Mouse (Mus musculus) stomach, embryonic 15.5 days (tissue): ENCODE data around the gene Tekt4. TPM values are rescaled to one million over a fixed set of nuclear protein-coding genes. Genes with fewer than 3 reads are reported as not detected.

ENCODE experiments used
- ATAC-seq: fragments of 200-750 bp; cut with Nextera tagmentation; 2 replicates; pipeline ENCODE4 v1.8.0; 2017; ENCODE audit warnings: low read depth, moderate number of reproducible peaks, moderate TSS enrichment; ENCODE audit not compliant: insufficient read depth, low FRiP score
- H3K27ac ChIP-seq: fragments of 300-500 bp; sonication (generic); 2 replicates; pipeline ENCODE4 v1.5.1; 2015; ENCODE audit warnings: mild to moderate bottlenecking, inconsistent platforms
- H3K27me3 ChIP-seq: fragments of 300-500 bp; sonication (generic); replicated peaks from 2 replicates; pipeline ENCODE4 v1.6.1; 2015; ENCODE audit warnings: inconsistent platforms
- H3K36me3 ChIP-seq: fragments of 300-500 bp; sonication (generic); 2 replicates; pipeline ENCODE4 v1.6.1; 2015; ENCODE audit warnings: inconsistent platforms
- H3K4me1 ChIP-seq: fragments of 300-500 bp; sonication (generic); 2 replicates; pipeline ENCODE4 v1.6.1; 2015; ENCODE audit warnings: inconsistent platforms
- H3K4me2 ChIP-seq: fragments of 300-500 bp; sonication (generic); 2 replicates; pipeline ENCODE4 v1.6.1; 2015; ENCODE audit warnings: mild to moderate bottlenecking, inconsistent platforms
- H3K4me3 ChIP-seq: fragments of 300-500 bp; sonication (generic); replicated peaks from 2 replicates; pipeline ENCODE4 v1.5.1; 2015; ENCODE audit warnings: inconsistent platforms
- H3K9ac ChIP-seq: fragments of 300-500 bp; sonication (generic); 2 replicates; pipeline ENCODE4 v1.6.1; 2015; ENCODE audit warnings: inconsistent platforms
- H3K9me3 ChIP-seq: fragments of 300-500 bp; sonication (generic); 2 replicates; pipeline ENCODE4 v1.6.1; 2016; ENCODE audit warnings: inconsistent platforms
- WGBS: fragments of 180-500 bp; shearing (Covaris S2); methylation state at CpG from one replicate; pipeline ENCODE4 v1.1.7; 2015; 5-methylcytosine and 5-hydroxymethylcytosine counted together
- polyA plus RNA-seq: library from polyadenylated mRNA; unstranded; fragments of >200 nt; fragmentation: Nextera tagmentation; extraction: Ambion mirVana; gene quantifications from 2 replicates; pipeline ENCODE4 v1.2.1, GENCODE M21; 2015

Gene Tekt4
- polyA plus RNA-seq, result 0.12 and 0.31 TPM in 2 replicates

GRCm38 (mm10) chr17:25454272-25454671 is at the start of gene Tekt4:
Tekt4 (plus strand) TSS chr17:25454615.
- H3K36me3 ChIP-seq, result no peaks in the 10 kb centered on the region
- no peaks in the 10 kb centered on the region for H3K9me3 ChIP-seq
- no peaks in the 10 kb centered on the region for H3K27me3 ChIP-seq
- 37% methylated on average over 2 of the region's 2 CpGs for WGBS
- H3K4me2 ChIP-seq, result no peak within 1 kb of the TSS
- H3K9ac ChIP-seq, result no peak within 1 kb of the TSS
- no peak for ATAC-seq
- H3K4me3 ChIP-seq, result no peak within 1 kb of the TSS
- no peaks in the 10 kb centered on the region for H3K4me1 ChIP-seq
- no peak within 1 kb of the TSS for H3K27ac ChIP-seq

- H3K27me3 ChIP-seq, result no peaks in the 10 kb centered on the region
- H3K27ac ChIP-seq, result peak overlapping the region; percentile 80
- H3K9me3 ChIP-seq, result no peaks in the 10 kb centered on the region
- peak overlapping the region; percentile 1; the same call in 1 of the 2 replicates for H3K4me2 ChIP-seq
- peak; percentile 86 for ATAC-seq
- H3K9ac ChIP-seq, result no peak overlapping the region
- no peak overlapping the region for H3K4me3 ChIP-seq
- no peaks in the 10 kb centered on the region for H3K36me3 ChIP-seq
- WGBS, result 14% methylated on average over 9 of the region's 10 CpGs
- peaks cover 41% of the 10 kb centered on the region for H3K4me1 ChIP-seq
Observed at GRCm38 (mm10) chr17:25405224-25405895, 49.1 kb upstream of the Tekt4 start.

- H3K4me3 ChIP-seq, result no peak overlapping the region
- H3K36me3 ChIP-seq, result no peaks in the 10 kb centered on the region
- 33% methylated on average over 6 of the region's 6 CpGs for WGBS
- H3K4me2 ChIP-seq, result no peak overlapping the region
- H3K9me3 ChIP-seq, result no peaks in the 10 kb centered on the region
- H3K9ac ChIP-seq, result no peak overlapping the region
- H3K27ac ChIP-seq, result peak overlapping the region; percentile 80
- no peaks in the 10 kb centered on the region for H3K27me3 ChIP-seq
- ATAC-seq, result no peak
- peaks cover 42% of the 10 kb centered on the region for H3K4me1 ChIP-seq
Observed at GRCm38 (mm10) chr17:25406011-25406441, 48.4 kb upstream of the Tekt4 start.

GRCm38 (mm10) chr17:25407352-25407751 is 47.1 kb upstream of the Tekt4 start:
- H3K9ac ChIP-seq, result no peak overlapping the region
- ATAC-seq, result no peak
- no peaks in the 10 kb centered on the region for H3K36me3 ChIP-seq
- no peak overlapping the region for H3K4me3 ChIP-seq
- no peaks in the 10 kb centered on the region for H3K9me3 ChIP-seq
- WGBS, result 56% methylated on average over 4 of the region's 4 CpGs
- peaks cover 47% of the 10 kb centered on the region for H3K4me1 ChIP-seq
- H3K27me3 ChIP-seq, result no peaks in the 10 kb centered on the region
- H3K27ac ChIP-seq, result 0 out of 2 replicates have a peak overlapping the region, but pooled peaks have one; percentile 80
- no peak overlapping the region for H3K4me2 ChIP-seq

GRCm38 (mm10) chr17:25408302-25408999 is 46.0 kb upstream of the Tekt4 start:
- Histone ChIP-seq H3K36me3 (no peaks in the 10 kb centered on the region), H3K4me2 (no peak overlapping the region), H3K9me3 (no peaks in the 10 kb centered on the region), H3K27ac (no peak overlapping the region), H3K4me1 (peaks cover 47% of the 10 kb centered on the region), H3K27me3 (no peaks in the 10 kb centered on the region), H3K9ac (no peak overlapping the region), H3K4me3 (no peak overlapping the region)
- WGBS, result 82% methylated on average over 7 of the region's 7 CpGs
- no peak for ATAC-seq

GRCm38 (mm10) chr17:25409621-25410020 is 44.8 kb upstream of the Tekt4 start:
- ATAC-seq, result no peak

GRCm38 (mm10) chr17:25410180-25410579 is 44.2 kb upstream of the Tekt4 start:
- Histone ChIP-seq H3K9me3 (no peaks in the 10 kb centered on the region), H3K9ac (no peak overlapping the region), H3K27me3 (no peaks in the 10 kb centered on the region), H3K36me3 (no peaks in the 10 kb centered on the region), H3K4me3 (no peak overlapping the region), H3K4me2 (no peak overlapping the region), H3K4me1 (peaks cover 51% of the 10 kb centered on the region), H3K27ac (no peak overlapping the region)
- 64% methylated on average over 6 of the region's 6 CpGs for WGBS
- ATAC-seq, result no peak

More at GRCm38 (mm10) chr17:25409621-25410020, 44.8 kb upstream of the Tekt4 start:
- 68% methylated on average over 7 of the region's 7 CpGs for WGBS
- Histone ChIP-seq H3K9ac (no peak overlapping the region), H3K4me2 (no peak overlapping the region), H3K9me3 (no peaks in the 10 kb centered on the region), H3K4me1 (peaks cover 51% of the 10 kb centered on the region), H3K27me3 (no peaks in the 10 kb centered on the region), H3K27ac (no peak overlapping the region), H3K36me3 (no peaks in the 10 kb centered on the region), H3K4me3 (no peak overlapping the region)

GRCm38 (mm10) chr17:25410786-25411185 is 43.6 kb upstream of the Tekt4 start:
- 41% methylated on average over 7 of the region's 7 CpGs for WGBS
- Histone ChIP-seq H3K36me3 (no peaks in the 10 kb centered on the region), H3K4me3 (no peak overlapping the region), H3K27ac (no peak overlapping the region; the same call in 1 of the 2 replicates), H3K9ac (no peak overlapping the region), H3K9me3 (no peaks in the 10 kb centered on the region), H3K4me1 (peaks cover 51% of the 10 kb centered on the region), H3K27me3 (no peaks in the 10 kb centered on the region), H3K4me2 (no peak overlapping the region)
- no peak for ATAC-seq

GRCm38 (mm10) chr17:25411251-25411650 is 43.2 kb upstream of the Tekt4 start:
- H3K27me3 ChIP-seq, result no peaks in the 10 kb centered on the region
- H3K36me3 ChIP-seq, result no peaks in the 10 kb centered on the region
- no peak overlapping the region for H3K9ac ChIP-seq
- peaks cover 51% of the 10 kb centered on the region for H3K4me1 ChIP-seq
- 55% methylated on average over 4 of the region's 4 CpGs for WGBS
- no peak for ATAC-seq
- H3K27ac ChIP-seq, result no peak overlapping the region
- H3K4me3 ChIP-seq, result no peak overlapping the region
- H3K9me3 ChIP-seq, result no peaks in the 10 kb centered on the region
- H3K4me2 ChIP-seq, result no peak overlapping the region

- Histone ChIP-seq H3K9ac (no peak overlapping the region), H3K27me3 (no peaks in the 10 kb centered on the region), H3K4me3 (no peak overlapping the region), H3K4me2 (no peak overlapping the region), H3K9me3 (no peaks in the 10 kb centered on the region), H3K27ac (no peak overlapping the region), H3K4me1 (peaks cover 54% of the 10 kb centered on the region), H3K36me3 (no peaks in the 10 kb centered on the region)
- ATAC-seq, result no peak
- WGBS, result 55% methylated on average over 4 of the region's 4 CpGs
Observed at GRCm38 (mm10) chr17:25414209-25414608, 40.2 kb upstream of the Tekt4 start.

- H3K4me1 ChIP-seq, result peaks cover 48% of the 10 kb centered on the region
Observed at GRCm38 (mm10) chr17:25414917-25415316, 39.5 kb upstream of the Tekt4 start.

GRCm38 (mm10) chr17:25415421-25415913 is 38.9 kb upstream of the Tekt4 start:
- WGBS, result 12% methylated on average over 5 of the region's 6 CpGs
- H3K9ac ChIP-seq, result no peak overlapping the region
- H3K4me2 ChIP-seq, result peak overlapping the region; percentile 8; the same call in 1 of the 2 replicates
- no peaks in the 10 kb centered on the region for H3K27me3 ChIP-seq
- H3K9me3 ChIP-seq, result no peaks in the 10 kb centered on the region
- no peaks in the 10 kb centered on the region for H3K36me3 ChIP-seq
- H3K4me1 ChIP-seq, result peaks cover 46% of the 10 kb centered on the region
- peak overlapping the region; percentile 36; the same call in 1 of the 2 replicates for H3K27ac ChIP-seq
- ATAC-seq, result peak; percentile 37; the same call in 1 of the 2 replicates
- H3K4me3 ChIP-seq, result no peak overlapping the region

More at GRCm38 (mm10) chr17:25414917-25415316, 39.5 kb upstream of the Tekt4 start:
- 37% methylated on average over 3 of the region's 3 CpGs for WGBS
- H3K9ac ChIP-seq, result no peak overlapping the region
- H3K9me3 ChIP-seq, result no peaks in the 10 kb centered on the region
- H3K27ac ChIP-seq, result peak overlapping the region; percentile 36; the same call in 1 of the 2 replicates
- H3K36me3 ChIP-seq, result no peaks in the 10 kb centered on the region
- no peaks in the 10 kb centered on the region for H3K27me3 ChIP-seq
- 0 out of 2 replicates have a peak overlapping the region, but pooled peaks have one; percentile 6 for H3K4me2 ChIP-seq
- no peak for ATAC-seq
- H3K4me3 ChIP-seq, result no peak overlapping the region
